In genomic region chr19:9836581-9837340, GRCm38 (mm10) we compare ENCODE assay signal across 8 mouse cellular contexts. TPM values are rescaled to one million over a fixed set of nuclear protein-coding genes. Genes with fewer than 3 reads are reported as not detected.
DNase-seq lines count a peak whose midpoint lies in the region; ATAC-seq and TF ChIP-seq lines count a peak whose summit lies in the region.
"Not testable (repeated sequence)": the region's sequence is repeated elsewhere in the genome, so short reads cannot be mapped to it uniquely, and the experiment has no call there.

No protein-coding gene starts in this region.

- WGBS in hindbrain, embryonic 16.5 days = 20% methylated on average over 16 of the region's 21 CpGs
- WGBS in neural tube, embryonic 14.5 days = 17% methylated on average over 17 of the region's 21 CpGs

- not testable (repeated sequence) for DNase-seq in Patski (ENCODE audit: low read depth, low spot score)
- peak; percentile 16 for DNase-seq in gastrocnemius, postnatal 25 days
- peak; percentile 19 for DNase-seq in layer of hippocampus, adult 9-11 months
- DNase-seq in lung, adult 18-20 months = peak; percentile 46 to 56
- peak; percentile 14 for DNase-seq in testis, postnatal 14 days (ENCODE audit: low spot score)

- not testable (repeated sequence) for TF ChIP-seq POLR2A in cortical plate, adult 2 months (IDR thresholded peaks at IDR 0.05; ENCODE audit: extremely low read depth, insufficient read depth, low read length)

- in situ Hi-C loops in Patski (cut with MboI; ENCODE audit: low pct_unique_long_range_greater_than_20kb) = not testable (repeated sequence)

- not testable (repeated sequence) for H3K4me1 ChIP-seq in cortical plate, adult 2 months (ENCODE audit: control insufficient read depth, insufficient read depth, low read length); hindbrain, embryonic 16.5 days (ENCODE audit: control insufficient read depth, insufficient read depth, low read depth, low read length); neural tube, embryonic 14.5 days (ENCODE audit: control insufficient read depth, insufficient read depth, low read length)

- ATAC-seq in Patski = peak; percentile 79
- ATAC-seq in hindbrain, embryonic 16.5 days = peak; percentile 95
- ATAC-seq in neural tube, embryonic 14.5 days (ENCODE audit: low read depth) = peak; percentile 95

- H3K4me3 ChIP-seq in cortical plate, adult 2 months (ENCODE audit: insufficient read depth, low read length) = peak overlapping the region; percentile 23; the same call in 1 of the 2 replicates
- peak overlapping the region; percentile 31 for H3K4me3 ChIP-seq in hindbrain, embryonic 16.5 days (ENCODE audit: low read length)
- not testable (repeated sequence) for H3K4me3 ChIP-seq in neural tube, embryonic 14.5 days (ENCODE audit: low read depth, low read length)

- H3K9ac ChIP-seq in hindbrain, embryonic 16.5 days (ENCODE audit: low read depth, low read length); neural tube, embryonic 14.5 days (replicated peaks; ENCODE audit: low read depth, low read length): not testable (repeated sequence)

- peak overlapping the region; percentile 43 for H3K4me2 ChIP-seq in hindbrain, embryonic 16.5 days (ENCODE audit: low read length)
- H3K4me2 ChIP-seq in neural tube, embryonic 14.5 days (ENCODE audit: low read depth, low read length) = peak overlapping the region; percentile 20; the same call in 1 of the 2 replicates

- POLR2A ChIA-PET in Patski (lab: Charles Lee) = not testable (repeated sequence)

- peaks cover 46% of the 10 kb centered on the region for H3K27me3 ChIP-seq in Patski
- not testable (repeated sequence) for H3K27me3 ChIP-seq in hindbrain, embryonic 16.5 days (replicated peaks; ENCODE audit: control insufficient read depth, insufficient read depth, low read length); neural tube, embryonic 14.5 days (ENCODE audit: control insufficient read depth, insufficient read depth, low read length)

- not testable (repeated sequence) for H3K36me3 ChIP-seq in hindbrain, embryonic 16.5 days (ENCODE audit: control insufficient read depth, insufficient read depth, low read length); neural tube, embryonic 14.5 days (ENCODE audit: control insufficient read depth, insufficient read depth, low read length)

- not testable (repeated sequence) for H3K27ac ChIP-seq in cortical plate, adult 2 months (ENCODE audit: insufficient read depth, low read length); hindbrain, embryonic 16.5 days (ENCODE audit: low read depth, low read length); neural tube, embryonic 14.5 days (ENCODE audit: low read depth, low read length)

- peak; percentile 83 for TF ChIP-seq CTCF in Patski (IDR thresholded peaks at IDR 0.05)
- TF ChIP-seq CTCF in cortical plate, adult 2 months (IDR thresholded peaks at IDR 0.05; ENCODE audit: extremely low read depth, insufficient read depth, low read length) = 0 out of 2 replicates have a peak, but pooled peaks have one; percentile 7

- H3K9me3 ChIP-seq in hindbrain, embryonic 16.5 days (ENCODE audit: control insufficient read depth, low read length); neural tube, embryonic 14.5 days (ENCODE audit: control insufficient read depth, low read length): not testable (repeated sequence)

- CTCF ChIA-PET in Patski (lab: Charles Lee) = not testable (repeated sequence)

RNA-seq across cellular contexts. Expression of gene Scgb2a2, which starts 10.6 kb away (rescaled TPM):
- not detected for polyA plus RNA-seq in Patski (2021)
- polyA plus RNA-seq in cortical plate, adult 2 months (2012; rRNA removed) = not detected in 2 replicates
- not detected for total RNA-seq in gastrocnemius, postnatal 25 days (2021)
- not detected in 2 replicates for polyA plus RNA-seq in hindbrain, embryonic 16.5 days (2015; fragmentation: Nextera tagmentation; extraction: Ambion mirVana)
- polyA plus RNA-seq in neural tube, embryonic 14.5 days (2014; fragmentation: Nextera tagmentation; extraction: Ambion mirVana) = not detected in 2 replicates
